Mouse (Mus musculus) limb, embryonic 11.5 days (tissue): ENCODE results near the gene 8030411F24Rik. TPM values are rescaled to one million over a fixed set of nuclear protein-coding genes. Genes with fewer than 3 reads are reported as not detected.

Experiments
- ATAC-seq: fragments of 200-750 bp; cut with Nextera tagmentation; 2 replicates; pipeline ENCODE4 v1.8.0; 2017; ENCODE audit warnings: low read depth; ENCODE audit not compliant: insufficient number of reproducible peaks, low FRiP score, low TSS enrichment
- DNase-seq: peaks from one replicate; pipeline ENCODE4 v3.0.0-alpha.2; 2015; ENCODE audit warnings: low spot score
- H3K27ac ChIP-seq: fragments of 300-500 bp; sonication (generic); replicated peaks from 2 replicates; pipeline ENCODE4 v1.5.1; 2014; ENCODE audit warnings: low read depth, mild to moderate bottlenecking, low read length
- H3K27me3 ChIP-seq: fragments of 300-500 bp; sonication (generic); 2 replicates; pipeline ENCODE4 v1.6.1; 2014; ENCODE audit warnings: mild to moderate bottlenecking, low read length, mixed read lengths; ENCODE audit not compliant: control insufficient read depth, insufficient read depth
- H3K36me3 ChIP-seq: fragments of 300-500 bp; sonication (generic); 2 replicates; pipeline ENCODE4 v1.6.1; 2014; ENCODE audit warnings: mild to moderate bottlenecking, low read length, moderate library complexity, mixed read lengths; ENCODE audit not compliant: control insufficient read depth, insufficient read depth
- H3K4me1 ChIP-seq: fragments of 300-500 bp; sonication (generic); 2 replicates; pipeline ENCODE4 v1.6.1; 2014; ENCODE audit warnings: low read length, mixed read lengths; ENCODE audit not compliant: control insufficient read depth, insufficient read depth
- H3K4me2 ChIP-seq: fragments of 300-500 bp; sonication (generic); 2 replicates; pipeline ENCODE4 v1.6.1; 2014; ENCODE audit warnings: low read depth, mild to moderate bottlenecking, moderate library complexity; ENCODE audit not compliant: severe bottlenecking
- H3K4me3 ChIP-seq: fragments of 300-500 bp; sonication (generic); 2 replicates; pipeline ENCODE4 v1.5.1; 2014; ENCODE audit warnings: low read depth, low read length
- H3K9ac ChIP-seq: fragments of 300-500 bp; sonication (generic); 2 replicates; pipeline ENCODE4 v1.6.1; 2014; ENCODE audit warnings: mild to moderate bottlenecking, low read length
- H3K9me3 ChIP-seq: fragments of 300-500 bp; sonication (generic); 2 replicates; pipeline ENCODE4 v1.6.1; 2016; ENCODE audit warnings: low read length; ENCODE audit not compliant: control insufficient read depth
- WGBS: fragments of 180-500 bp; shearing (Covaris S2); extraction: QIAGEN DNeasy Blood & Tissue Kit; methylation state at CpG from one replicate; pipeline ENCODE4 v1.1.7; 2014; 5-methylcytosine and 5-hydroxymethylcytosine counted together
- polyA plus RNA-seq: library from polyadenylated mRNA; unstranded; fragments of >200 nt; fragmentation: Nextera tagmentation; extraction: Ambion mirVana; gene quantifications from 2 replicates; pipeline ENCODE4 v1.2.1, GENCODE M21; 2014

8030411F24Rik gene
- not detected in 2 replicates for polyA plus RNA-seq

DNA sequence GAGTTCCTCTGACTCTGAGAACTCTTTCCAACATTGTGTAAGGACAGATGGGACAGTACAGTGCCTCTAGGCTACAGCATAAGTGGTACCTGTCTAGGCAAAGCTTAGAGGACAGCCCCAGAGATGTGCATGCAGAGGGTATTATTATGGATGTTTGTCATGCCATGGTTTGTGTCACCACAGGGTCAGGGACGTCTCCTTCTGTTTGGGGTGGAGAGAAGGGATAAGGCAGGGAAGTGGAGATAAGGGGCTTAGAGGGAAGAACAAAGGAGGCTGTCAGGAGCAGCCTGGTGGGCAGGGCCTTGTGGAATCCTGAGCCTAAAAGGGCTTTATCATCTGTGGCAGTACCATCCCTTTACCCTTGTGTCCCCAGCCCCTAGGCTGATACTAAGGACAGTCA is at the start of gene 8030411F24Rik:
Gene 8030411F24Rik, plus strand, starts transcription at position 301 of the 400 bp plus-strand sequence.
- ATAC-seq, result no peak; the same call in 1 of the 2 replicates

GRCm38 (mm10) chr2:148732327-148733000 is 49.3 kb upstream of the 8030411F24Rik start, which contains the start of gene Napb:
Gene Napb (minus strand): TSS chr2:148732467.
- H3K4me2 ChIP-seq, result peak within 1 kb of the TSS; percentile 87
- H3K4me1 ChIP-seq, result no peaks in the 10 kb centered on the region
- H3K27ac ChIP-seq, result no peak within 1 kb of the TSS
- ATAC-seq, result peak; percentile 99
- no peaks in the 10 kb centered on the region; the same call in 1 of the 2 replicates for H3K9me3 ChIP-seq
- peak within 1 kb of the TSS; percentile 72 for H3K9ac ChIP-seq
- peak within 1 kb of the TSS; percentile 70 for H3K4me3 ChIP-seq
- H3K27me3 ChIP-seq, result no peaks in the 10 kb centered on the region
- H3K36me3 ChIP-seq, result no peaks in the 10 kb centered on the region
- 4% methylated on average over 18 of the region's 18 CpGs for WGBS
- DNase-seq, result peak; percentile 94

More for the DNA sequence above, at the start of gene 8030411F24Rik:
- DNase-seq, result no peak
- Histone ChIP-seq H3K36me3 (no peaks in the 10 kb centered on the region), H3K4me2 (no peak within 1 kb of the TSS), H3K27ac (no peak within 1 kb of the TSS), H3K27me3 (no peaks in the 10 kb centered on the region), H3K9ac (no peak within 1 kb of the TSS), H3K4me1 (no peaks in the 10 kb centered on the region), H3K4me3 (no peak within 1 kb of the TSS), H3K9me3 (no peaks in the 10 kb centered on the region)
- 22% methylated on average over 1 of the region's 1 CpGs for WGBS

DNA sequence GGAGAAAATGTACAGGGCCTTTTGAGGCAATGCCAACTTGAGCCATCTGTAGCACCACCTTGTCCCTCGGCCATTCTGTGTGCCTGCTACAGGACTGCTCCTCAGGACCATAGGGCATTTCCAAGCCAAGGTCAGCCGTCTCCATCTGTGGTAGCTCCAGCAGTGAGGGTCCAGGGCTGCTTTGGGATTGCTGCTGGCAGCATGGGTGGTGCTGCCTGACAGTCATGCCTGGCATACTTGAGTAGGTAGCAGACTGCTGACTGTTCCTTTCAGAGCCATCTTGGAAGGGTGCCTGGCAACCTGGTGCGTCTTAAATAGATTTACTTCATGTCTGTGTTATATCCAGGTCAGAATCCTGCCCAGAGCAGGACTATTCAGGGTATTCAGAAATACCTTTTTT is 38.8 kb upstream of the 8030411F24Rik start:
- no peak for DNase-seq
- no peaks in the 10 kb centered on the region for H3K27me3 ChIP-seq
- no peak overlapping the region for H3K4me2 ChIP-seq
- no peaks in the 10 kb centered on the region for H3K36me3 ChIP-seq
- no peak for ATAC-seq
- H3K4me1 ChIP-seq, result no peaks in the 10 kb centered on the region
- no peaks in the 10 kb centered on the region for H3K9me3 ChIP-seq
- 81% methylated on average over 3 of the region's 3 CpGs for WGBS
- H3K9ac ChIP-seq, result no peak overlapping the region
- H3K4me3 ChIP-seq, result no peak overlapping the region
- H3K27ac ChIP-seq, result no peak overlapping the region

GRCm38 (mm10) chr2:148743846-148744407 is 37.9 kb upstream of the 8030411F24Rik start:
- 81% methylated on average over 3 of the region's 3 CpGs for WGBS
- Histone ChIP-seq H3K4me1 (no peaks in the 10 kb centered on the region), H3K27me3 (no peaks in the 10 kb centered on the region), H3K9me3 (no peaks in the 10 kb centered on the region), H3K27ac (no peak overlapping the region), H3K36me3 (no peaks in the 10 kb centered on the region), H3K4me2 (no peak overlapping the region), H3K4me3 (no peak overlapping the region), H3K9ac (no peak overlapping the region)
- ATAC-seq (no peak), DNase-seq (no peak)

DNA sequence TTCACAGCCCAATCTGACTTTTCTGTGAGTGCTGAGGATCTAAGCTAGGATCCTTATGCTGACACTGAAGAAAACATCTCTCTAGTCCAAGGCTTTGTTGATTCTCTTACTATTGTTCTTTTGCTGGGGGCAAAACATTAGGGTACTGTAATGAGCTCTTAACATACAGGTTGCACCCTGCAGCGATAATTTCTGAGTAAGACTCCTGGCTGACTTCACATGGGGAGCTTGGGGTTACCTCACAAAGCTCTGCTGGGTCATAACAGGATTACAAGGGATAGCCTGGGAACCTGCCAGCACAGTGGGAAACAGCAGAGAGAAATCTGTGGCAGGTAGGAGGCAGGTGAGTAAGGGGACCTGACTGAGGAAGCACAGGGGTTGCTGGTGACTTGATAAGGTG is 31.8 kb upstream of the 8030411F24Rik start, which contains the start of gene Cstl1:
Gene Cstl1, plus strand, starts transcription at position 301 of the 400 bp plus-strand sequence.
- Histone ChIP-seq H3K4me3 (no peak within 1 kb of the TSS), H3K9ac (no peak within 1 kb of the TSS), H3K4me2 (no peak within 1 kb of the TSS), H3K27me3 (no peaks in the 10 kb centered on the region), H3K36me3 (no peaks in the 10 kb centered on the region), H3K9me3 (no peaks in the 10 kb centered on the region), H3K27ac (no peak within 1 kb of the TSS), H3K4me1 (no peaks in the 10 kb centered on the region)
- ATAC-seq (no peak), DNase-seq (no peak)
- 91% methylated on average over 1 of the region's 1 CpGs for WGBS

DNA sequence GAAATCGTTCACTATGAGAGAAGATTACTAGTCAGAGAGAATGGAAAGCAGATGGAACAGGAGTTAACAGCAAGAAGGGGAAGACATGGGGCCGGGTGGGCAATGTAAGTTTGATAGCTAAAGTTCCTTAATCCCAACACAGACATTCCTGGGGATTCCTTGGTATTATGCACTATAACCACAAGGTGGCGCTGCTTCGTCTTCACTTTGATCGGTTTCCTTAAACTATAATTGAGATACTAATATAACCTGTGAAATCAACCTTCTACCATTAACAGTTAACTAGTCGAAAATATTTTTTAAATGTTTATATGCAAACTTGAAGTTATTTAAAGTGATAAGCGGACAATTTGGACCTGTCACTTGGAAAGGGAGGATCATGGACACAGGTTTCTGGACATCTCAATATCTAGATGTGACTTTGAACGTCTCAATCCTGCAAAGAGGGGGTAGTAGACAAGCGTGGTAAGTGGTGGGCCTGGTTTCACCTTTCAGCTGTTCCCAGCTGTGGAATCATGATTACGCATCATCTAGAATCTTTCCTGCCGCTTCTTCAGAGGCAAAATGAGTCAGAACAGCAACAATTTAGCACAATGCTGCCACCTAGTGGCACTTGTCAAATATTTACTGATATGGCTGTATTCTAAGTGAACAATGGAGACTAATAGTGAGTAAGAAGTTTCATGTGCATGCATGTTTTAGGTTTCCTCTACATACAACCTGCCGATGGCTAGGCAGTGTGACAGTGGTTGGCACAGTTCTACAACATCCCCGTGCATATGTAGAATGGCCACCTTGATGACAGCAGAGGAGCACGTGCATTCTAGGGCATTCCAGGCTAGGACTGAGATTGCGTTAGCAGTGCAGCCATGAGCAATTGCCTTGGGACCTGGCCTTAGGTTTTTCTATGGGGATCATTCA is 29.7 kb upstream of the 8030411F24Rik start:
- H3K27me3 ChIP-seq, result no peaks in the 10 kb centered on the region
- ATAC-seq, result peak; percentile 66; the same call in 1 of the 2 replicates

DNA sequence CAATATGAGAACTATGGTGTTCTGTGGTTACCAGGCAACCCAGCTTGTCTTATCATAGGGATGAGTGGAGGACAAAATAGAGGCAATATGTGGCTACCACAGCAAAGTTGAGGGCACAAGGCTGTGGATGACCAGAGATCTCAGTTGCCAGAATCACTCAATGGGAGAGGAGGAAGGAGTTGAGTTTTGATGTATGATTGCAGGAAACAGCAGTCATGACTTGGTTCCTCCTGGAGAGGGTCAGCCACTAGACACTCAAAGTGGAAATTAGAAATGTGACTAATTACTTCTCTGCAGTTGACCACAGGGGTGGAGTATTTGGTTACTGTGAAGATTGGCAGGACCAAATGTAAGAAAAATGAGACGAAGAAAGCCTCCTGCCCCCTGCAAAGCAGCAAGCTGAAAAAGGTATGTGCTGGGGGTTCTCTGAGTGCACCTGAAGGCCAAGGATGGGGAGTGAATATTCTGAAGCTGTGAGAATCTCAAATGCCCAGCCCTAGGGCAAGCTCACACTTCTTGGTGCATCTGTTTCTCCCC is 27.4 kb upstream of the 8030411F24Rik start:
- H3K4me3 ChIP-seq, result no peak overlapping the region
- no peak overlapping the region for H3K4me2 ChIP-seq
- no peak overlapping the region for H3K27ac ChIP-seq
- DNase-seq, result no peak
- no peak overlapping the region for H3K9ac ChIP-seq
- ATAC-seq, result no peak
- H3K36me3 ChIP-seq, result no peaks in the 10 kb centered on the region
- no peaks in the 10 kb centered on the region for H3K9me3 ChIP-seq
- no peaks in the 10 kb centered on the region for H3K4me1 ChIP-seq
- WGBS, result 76% methylated on average over 1 of the region's 1 CpGs
- no peaks in the 10 kb centered on the region for H3K27me3 ChIP-seq

More for the DNA sequence above, 29.7 kb upstream of the 8030411F24Rik start:
- peak; percentile 75 for DNase-seq
- no peaks in the 10 kb centered on the region for H3K9me3 ChIP-seq
- H3K9ac ChIP-seq, result no peak overlapping the region
- no peaks in the 10 kb centered on the region for H3K4me1 ChIP-seq
- no peak overlapping the region for H3K4me3 ChIP-seq
- no peak overlapping the region for H3K27ac ChIP-seq
- no peaks in the 10 kb centered on the region for H3K36me3 ChIP-seq
- H3K4me2 ChIP-seq, result no peak overlapping the region
- WGBS, result 19% methylated on average over 15 of the region's 15 CpGs
